Mouse (Mus musculus): ENCODE measurements around the gene Rbms3. TPM values are rescaled to one million over a fixed set of nuclear protein-coding genes. Genes with fewer than 3 reads are reported as not detected.

Rbms3 gene
- total RNA-seq, 2 experiments from 2014 or later, result 19.8 to 27.8 TPM

- DNase-seq (ENCODE audit: low spot score in 2 of 2), result no peak
Observed at GRCm38 (mm10) chr9:116795240-116795955, 834.3 kb downstream of the Rbms3 start.

- DNase-seq (ENCODE audit: low spot score in 2 of 2), result no peak
Observed at GRCm38 (mm10) chr9:116791850-116792249, 837.9 kb downstream of the Rbms3 start.

- no peak for DNase-seq (ENCODE audit: low spot score in 2 of 2)
Observed at GRCm38 (mm10) chr9:116786136-116787046, 843.3 kb downstream of the Rbms3 start.

GRCm38 (mm10) chr9:116771820-116772219 lies 857.9 kb downstream of the Rbms3 start:
- no peak for DNase-seq (ENCODE audit: low spot score in 2 of 2)

GRCm38 (mm10) chr9:116769358-116770054 lies 860.2 kb downstream of the Rbms3 start:
- DNase-seq (ENCODE audit: low spot score in 2 of 2), result no peak

- no peak for DNase-seq (ENCODE audit: low spot score in 2 of 2)
Observed at GRCm38 (mm10) chr9:116762395-116763025, 867.2 kb downstream of the Rbms3 start.

GRCm38 (mm10) chr9:116748857-116749584 lies 880.7 kb downstream of the Rbms3 start:
- DNase-seq (ENCODE audit: low spot score in 2 of 2), result no peak

GRCm38 (mm10) chr9:116748346-116748745 lies 881.4 kb downstream of the Rbms3 start:
- DNase-seq (ENCODE audit: low spot score in 2 of 2), result no peak

GRCm38 (mm10) chr9:116746871-116747270 lies 882.8 kb downstream of the Rbms3 start:
- DNase-seq (ENCODE audit: low spot score in 2 of 2), result no peak

- no peak for DNase-seq (ENCODE audit: low spot score in 2 of 2)
Observed at GRCm38 (mm10) chr9:116737786-116738185, 891.9 kb downstream of the Rbms3 start.

GRCm38 (mm10) chr9:116729172-116729571 lies 900.5 kb downstream of the Rbms3 start:
- DNase-seq (ENCODE audit: low spot score in 2 of 2), result no peak

- DNase-seq (ENCODE audit: low spot score in 2 of 2), result no peak
Observed at GRCm38 (mm10) chr9:116728655-116729054, 901.1 kb downstream of the Rbms3 start.

- DNase-seq (ENCODE audit: low spot score in 2 of 2), result no peak
Observed at GRCm38 (mm10) chr9:116728093-116728492, 901.6 kb downstream of the Rbms3 start.

- no peak for DNase-seq (ENCODE audit: low spot score in 2 of 2)
Observed at GRCm38 (mm10) chr9:116724581-116724980, 905.1 kb downstream of the Rbms3 start.

- DNase-seq (ENCODE audit: low spot score in 2 of 2), result no peak
Observed at GRCm38 (mm10) chr9:116703119-116703518, 926.6 kb downstream of the Rbms3 start.

- no peak for DNase-seq (ENCODE audit: low spot score in 2 of 2)
Observed at GRCm38 (mm10) chr9:116702611-116703010, 927.1 kb downstream of the Rbms3 start.

- DNase-seq (ENCODE audit: low spot score in 2 of 2), result no peak
Observed at GRCm38 (mm10) chr9:116701511-116702179, 928.1 kb downstream of the Rbms3 start.

- DNase-seq (ENCODE audit: low spot score in 2 of 2), result no peak
Observed at GRCm38 (mm10) chr9:116688615-116689014, 941.1 kb downstream of the Rbms3 start.

- DNase-seq (ENCODE audit: low spot score in 2 of 2), result no peak
Observed at GRCm38 (mm10) chr9:116677142-116677541, 952.6 kb downstream of the Rbms3 start.

- no peak for DNase-seq (ENCODE audit: low spot score in 2 of 2)
Observed at GRCm38 (mm10) chr9:116676445-116676844, 953.3 kb downstream of the Rbms3 start.

Data from adrenal gland, adult 18-20 months (tissue).